Mouse (Mus musculus) heart, postnatal 4 days (tissue): ENCODE measurements at regions not wholly inside any gene's neighbourhood (a gene's known extent, or its start where the extent isn't known, plus 50 kb on each side); places are given as distances from the start of the nearest gene placed in this dataset.
A peak's percentile ranks its signal among the peaks of the same experiment; 100 is the strongest.

Experiments used
- DNase-seq: peaks from one replicate; pipeline ENCODE4 v3.0.0; 2021

GRCm38 (mm10) chr11:31784332-31784901 lies 87.6 kb upstream of the Cpeb4 start:
- no peak for DNase-seq

- no peak for DNase-seq
These were observed 86.9 kb upstream of the Cpeb4 start for GRCm38 (mm10) chr11:31785160-31785559.

GRCm38 (mm10) chr11:31787376-31787775 lies 84.6 kb upstream of the Cpeb4 start:
- DNase-seq, result no peak

- no peak for DNase-seq
These were observed 83.9 kb upstream of the Cpeb4 start for GRCm38 (mm10) chr11:31787917-31788703.

DNA sequence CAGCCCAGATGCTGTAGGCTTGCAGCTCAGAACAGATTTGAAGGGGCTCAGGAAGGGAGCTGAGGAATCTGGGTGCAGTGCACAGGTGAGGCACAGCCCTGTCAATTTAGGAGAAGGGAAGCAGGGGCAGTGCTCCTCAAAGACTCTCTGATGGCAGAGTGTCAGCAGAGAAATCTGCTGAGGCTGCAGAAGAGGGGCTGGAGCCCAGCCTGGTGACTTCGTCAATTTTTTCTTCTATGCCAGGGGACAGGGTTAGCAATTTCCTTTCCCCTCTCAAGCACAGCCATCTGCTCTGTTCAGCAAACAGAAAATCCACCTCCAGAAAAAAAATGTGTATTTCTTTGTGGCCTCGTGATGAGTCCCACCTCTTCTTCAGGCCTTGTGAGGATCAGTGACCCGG lies 82.0 kb upstream of the Cpeb4 start:
- no peak for DNase-seq

GRCm38 (mm10) chr11:31791264-31791663 lies 80.7 kb upstream of the Cpeb4 start:
- no peak for DNase-seq

- no peak for DNase-seq
These were observed 76.9 kb upstream of the Cpeb4 start for GRCm38 (mm10) chr11:31795084-31795483.

DNA sequence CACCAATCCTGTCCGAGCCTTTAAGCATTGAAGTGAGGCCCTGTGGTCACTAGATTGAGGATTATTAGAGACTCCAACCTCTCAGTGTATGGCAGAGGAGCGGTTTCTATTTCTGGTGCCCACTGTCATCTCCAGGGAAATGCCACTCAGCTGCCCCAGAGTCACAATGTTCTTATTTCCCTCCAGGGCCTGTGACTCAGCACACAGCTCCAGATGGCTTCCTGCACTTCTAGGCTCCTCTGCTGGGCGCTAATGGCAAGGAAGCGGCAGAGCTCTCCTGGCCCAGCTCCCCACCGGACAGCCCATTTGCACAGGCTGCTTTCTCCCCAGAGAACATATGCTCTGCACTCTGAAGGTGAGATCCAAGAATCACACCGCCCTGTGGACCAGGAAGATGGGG lies 75.8 kb upstream of the Cpeb4 start:
- peak; percentile 49 for DNase-seq

- DNase-seq, result no peak
These were observed 70.4 kb upstream of the Cpeb4 start for GRCm38 (mm10) chr11:31801575-31801974.

DNA sequence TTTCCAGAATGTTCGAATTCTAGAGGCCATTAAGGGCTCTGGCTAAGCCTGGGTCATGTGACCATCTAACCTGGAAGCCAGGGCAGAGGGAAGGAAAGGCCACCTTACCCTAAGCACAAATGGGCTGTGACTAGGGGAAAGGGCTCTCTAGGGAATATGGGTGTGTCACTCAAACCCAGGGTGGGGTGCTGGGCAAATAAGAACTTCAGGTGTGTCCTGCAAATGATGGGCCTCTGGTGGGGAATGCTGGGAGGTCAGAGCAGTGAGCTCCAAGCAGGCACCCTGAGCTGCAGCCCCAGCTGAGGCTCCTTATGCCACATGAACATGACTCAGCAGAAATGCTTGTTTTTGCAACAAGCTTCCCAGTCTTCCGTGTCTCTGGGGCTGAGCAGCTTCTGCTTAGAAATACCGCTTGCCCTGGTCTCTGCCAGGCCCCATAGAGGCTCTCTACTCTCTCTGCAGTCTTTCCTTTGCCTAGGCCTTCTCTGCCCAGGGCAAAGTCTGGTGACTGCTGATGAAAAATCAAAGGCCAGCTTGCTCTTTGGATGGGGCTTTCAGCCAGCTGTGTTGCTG lies 68.6 kb upstream of the Cpeb4 start:
- DNase-seq, result no peak

GRCm38 (mm10) chr11:31804518-31804917 lies 67.5 kb upstream of the Cpeb4 start:
- no peak for DNase-seq

- peak; percentile 60 for DNase-seq
These were observed 64.4 kb upstream of the Cpeb4 start for GRCm38 (mm10) chr11:31807461-31808215.

GRCm38 (mm10) chr11:31808216-31808838 lies 63.7 kb upstream of the Cpeb4 start:
- no peak for DNase-seq

GRCm38 (mm10) chr11:31810011-31810786 lies 61.8 kb upstream of the Cpeb4 start:
- DNase-seq, result no peak

DNA sequence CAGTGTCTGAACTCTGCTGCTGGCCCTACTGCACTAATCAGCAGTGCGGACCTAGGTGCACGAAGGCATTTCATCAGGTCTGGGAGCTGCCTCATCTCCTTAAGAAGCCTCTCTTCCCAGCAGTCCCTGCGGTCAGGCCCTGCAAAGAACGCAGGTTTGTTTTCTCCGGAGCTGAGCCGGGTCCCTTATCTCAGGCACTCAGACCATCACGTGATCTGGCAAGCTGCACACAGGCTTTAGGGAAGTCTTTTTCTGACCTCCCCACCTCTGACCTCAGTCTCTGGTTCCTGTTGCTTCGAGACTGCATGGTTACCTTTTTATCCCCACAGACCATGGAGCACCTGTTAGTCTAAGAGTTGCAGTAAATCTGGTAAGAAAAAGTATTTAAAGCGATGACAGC lies 59.8 kb upstream of the Cpeb4 start:
- DNase-seq, result peak; percentile 35

- no peak for DNase-seq
These were observed 57.4 kb upstream of the Cpeb4 start for GRCm38 (mm10) chr11:31814616-31815015.

DNA sequence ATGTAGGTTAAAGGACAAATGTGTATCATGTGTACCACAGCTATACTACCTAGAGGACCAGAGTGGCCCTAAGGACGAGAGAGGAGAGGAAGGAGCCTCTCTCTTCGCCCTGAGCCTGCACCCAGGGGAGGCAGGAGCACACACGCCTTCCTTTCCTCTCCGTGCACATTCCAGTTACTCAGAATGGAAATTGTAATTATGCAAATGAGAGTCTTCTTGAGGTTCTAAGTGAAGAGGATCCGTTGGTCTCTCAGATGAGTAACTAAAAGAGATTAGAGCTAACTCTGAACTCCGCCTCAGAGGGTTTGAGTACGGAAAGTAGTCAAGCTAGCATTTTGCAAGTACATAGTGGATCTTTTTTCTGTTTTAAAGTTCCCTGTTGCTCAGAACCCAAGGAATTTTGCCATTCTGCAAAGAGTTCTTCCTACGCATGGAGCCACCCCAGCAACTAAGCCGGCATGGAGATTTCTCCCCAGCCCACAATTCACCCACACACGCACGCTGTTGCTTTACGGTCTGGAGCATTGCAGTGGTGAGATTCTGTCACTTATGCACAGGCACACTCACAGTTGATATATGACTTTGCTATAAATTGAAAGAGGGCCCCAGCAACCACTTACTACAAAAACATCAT lies 56.0 kb upstream of the Cpeb4 start:
- no peak for DNase-seq

DNA sequence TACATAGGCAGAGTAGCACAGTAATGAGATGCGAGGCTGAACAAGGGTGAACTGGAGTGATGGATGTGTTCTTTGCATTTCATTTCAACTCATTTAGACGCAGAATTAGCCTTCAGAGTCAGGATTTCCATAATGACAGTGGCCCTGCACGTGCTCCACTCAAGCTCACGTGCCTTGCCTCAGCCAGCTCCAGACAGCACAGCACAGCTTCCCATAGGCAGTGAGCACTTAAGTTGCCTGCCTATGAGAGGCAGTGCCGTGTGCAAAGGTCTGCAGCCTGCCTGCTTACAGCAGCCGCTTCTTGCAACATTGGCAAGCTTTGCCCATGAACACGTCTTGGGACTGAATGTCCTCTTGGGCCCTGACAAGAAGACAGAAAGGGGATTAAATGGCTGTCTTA lies 54.0 kb upstream of the Cpeb4 start:
- DNase-seq, result no peak

DNA sequence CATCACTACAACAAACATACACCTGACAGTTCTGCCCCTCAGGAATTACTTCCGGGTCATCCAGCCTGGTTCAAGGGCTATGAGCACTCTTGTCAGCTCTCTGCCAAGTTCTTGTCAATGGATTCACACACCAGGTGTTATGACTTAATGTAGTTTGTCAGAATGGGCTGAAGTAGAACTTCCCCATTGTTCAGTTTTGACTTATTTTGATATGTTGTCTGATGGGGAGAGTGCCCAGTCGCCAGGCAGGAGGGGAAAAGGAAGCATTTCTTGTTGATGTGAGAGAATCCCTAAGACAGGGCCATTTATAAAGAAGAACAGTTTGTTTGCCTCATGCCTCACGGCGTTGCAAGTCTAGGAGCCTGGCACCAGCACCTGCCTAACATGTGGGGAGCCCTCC lies 52.0 kb upstream of the Cpeb4 start:
- no peak for DNase-seq

DNA sequence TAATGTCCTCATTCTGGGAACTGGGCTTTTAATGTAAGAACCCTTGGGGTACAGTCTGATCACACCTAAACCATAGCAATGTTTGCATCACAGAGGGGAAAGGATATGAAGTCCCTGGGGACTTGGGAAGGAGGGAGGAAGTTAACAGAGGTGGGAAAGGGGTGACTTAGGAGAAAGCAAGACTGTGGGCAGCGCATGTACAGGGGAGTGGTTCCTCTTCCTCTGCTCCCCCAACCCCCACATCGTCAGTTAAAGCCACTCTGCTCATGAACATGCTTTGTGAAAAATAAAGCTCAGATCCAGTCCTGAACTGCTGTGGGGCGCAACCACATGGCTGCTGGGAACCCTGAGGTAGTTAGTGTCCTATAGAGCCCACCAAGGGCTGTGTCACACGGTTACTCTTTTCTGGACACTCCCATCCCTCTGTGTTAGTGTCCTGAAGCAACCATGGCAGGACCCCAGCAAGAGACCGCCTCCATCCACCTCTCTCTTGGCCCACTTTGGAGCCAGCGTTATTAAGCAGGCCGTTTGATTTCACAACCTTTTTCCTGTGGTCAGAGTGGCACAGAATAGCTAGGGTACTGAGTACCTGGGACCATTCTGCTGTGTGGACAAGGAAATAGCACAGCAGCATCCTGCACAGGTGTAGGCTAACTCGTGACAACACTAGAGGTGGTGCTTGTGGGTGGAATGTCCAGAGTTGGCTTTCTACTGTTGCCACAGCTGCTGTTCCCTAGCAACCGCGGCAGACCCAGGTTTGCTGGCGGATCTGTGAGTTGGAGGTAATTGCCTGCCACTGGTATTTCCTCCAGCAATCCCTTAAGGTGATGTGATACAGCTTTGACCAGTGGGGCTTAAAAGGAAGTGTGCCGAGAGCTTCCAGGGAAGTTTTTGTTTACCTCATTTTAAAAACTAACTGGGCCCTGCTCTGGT lies 50.3 kb upstream of the Cpeb4 start:
- no peak for DNase-seq
